Mouse (Mus musculus): ENCODE measurements around the gene 1700029J07Rik. TPM values are rescaled to one million over a fixed set of nuclear protein-coding genes. Genes with fewer than 3 reads are reported as not detected.

1700029J07Rik gene
- 2.8 and 3.2 TPM in 2 replicates for total RNA-seq (2014; rRNA removed)
- polyA plus RNA-seq (2015; fragmentation: Nextera tagmentation; extraction: Ambion mirVana), result 3.0 and 4.2 TPM in 2 replicates

GRCm38 (mm10) chr8:45975126-45975836, at the start of gene 1700029J07Rik, which contains the start of gene Ufsp2:
Gene 1700029J07Rik (minus strand): TSS chr8:45975252.
Gene Ufsp2 (plus strand): TSS chr8:45975528.
- DNase-seq, result peak; percentile 99
- H3K9me3 ChIP-seq (ENCODE audit: low read length), result no peaks in the 10 kb centered on the region

DNA sequence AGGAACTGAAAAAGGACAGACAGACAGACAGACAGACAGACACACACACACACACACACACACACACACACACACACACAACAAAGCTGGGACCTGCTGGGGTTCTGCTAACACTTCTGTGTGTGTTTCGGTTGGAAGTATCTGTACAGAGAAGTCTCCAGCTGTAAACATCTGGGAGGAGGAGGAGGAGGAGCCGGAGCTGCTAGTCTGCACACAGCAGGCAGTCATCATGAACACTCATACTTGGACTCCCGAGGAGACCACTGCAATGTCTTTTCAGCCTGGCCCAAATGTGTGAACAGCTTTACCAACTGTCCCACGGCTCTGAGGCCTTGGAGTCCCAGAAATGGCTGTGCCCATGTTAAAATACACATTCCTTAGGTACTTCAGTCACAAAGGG, 49.3 kb upstream of the 1700029J07Rik start:
- DNase-seq, result no peak
- no peak overlapping the region for H3K4me3 ChIP-seq (ENCODE audit: low read depth, low read length)
- H3K36me3 ChIP-seq (ENCODE audit: insufficient read depth), result no peaks in the 10 kb centered on the region
- no peaks in the 10 kb centered on the region for H3K9me3 ChIP-seq (ENCODE audit: low read length)
- H3K4me1 ChIP-seq (ENCODE audit: insufficient read depth), result no peaks in the 10 kb centered on the region
- no peak overlapping the region for H3K9ac ChIP-seq
- no peak for ATAC-seq
- no peak for TF ChIP-seq CTCF (IDR thresholded peaks at IDR 0.05; ENCODE audit: low read depth)
- WGBS, result 63% methylated on average over 4 of the region's 4 CpGs
- no peaks in the 10 kb centered on the region for H3K27me3 ChIP-seq (ENCODE audit: insufficient read depth, low read length)
- H3K4me2 ChIP-seq (ENCODE audit: low read depth), result no peak overlapping the region
- no peak overlapping the region for H3K27ac ChIP-seq (ENCODE audit: low read depth, low read length)

More at GRCm38 (mm10) chr8:45975126-45975836, at the start of gene 1700029J07Rik, which contains the start of gene Ufsp2:
- peak within 1 kb of the TSS; percentile 66 for H3K27ac ChIP-seq (ENCODE audit: low read depth, low read length)
- H3K36me3 ChIP-seq (ENCODE audit: insufficient read depth), result no peaks in the 10 kb centered on the region
- H3K4me3 ChIP-seq (ENCODE audit: low read depth, low read length), result peak within 1 kb of the TSS; percentile 65
- peaks cover 6% of the 10 kb centered on the region for H3K4me1 ChIP-seq (ENCODE audit: insufficient read depth)
- H3K4me2 ChIP-seq (ENCODE audit: low read depth), result peak within 1 kb of the TSS; percentile 86
- no peaks in the 10 kb centered on the region for H3K27me3 ChIP-seq (ENCODE audit: insufficient read depth, low read length)
- peak; percentile 70 for TF ChIP-seq CTCF (IDR thresholded peaks at IDR 0.05; ENCODE audit: low read depth)
- peak; percentile 99 for ATAC-seq
- WGBS, result 1% methylated on average over 57 of the region's 57 CpGs
- H3K9ac ChIP-seq, result peak within 1 kb of the TSS; percentile 64

GRCm38 (mm10) chr8:46022758-46023157, 47.7 kb upstream of the 1700029J07Rik start:
- no peak for TF ChIP-seq CTCF (IDR thresholded peaks at IDR 0.05; ENCODE audit: low read depth)
- Histone ChIP-seq H3K27me3 (ENCODE audit: insufficient read depth, low read length) (no peaks in the 10 kb centered on the region), H3K36me3 (ENCODE audit: insufficient read depth) (no peaks in the 10 kb centered on the region), H3K4me2 (ENCODE audit: low read depth) (no peak overlapping the region), H3K4me3 (ENCODE audit: low read depth, low read length) (no peak overlapping the region), H3K4me1 (ENCODE audit: insufficient read depth) (no peaks in the 10 kb centered on the region), H3K27ac (ENCODE audit: low read depth, low read length) (no peak overlapping the region), H3K9me3 (ENCODE audit: low read length) (no peaks in the 10 kb centered on the region), H3K9ac (no peak overlapping the region)
- DNase-seq (no peak), ATAC-seq (no peak)
- 95% methylated on average over 9 of the region's 9 CpGs for WGBS

GRCm38 (mm10) chr8:46022203-46022602, 47.2 kb upstream of the 1700029J07Rik start:
- no peak for ATAC-seq
- Histone ChIP-seq H3K9ac (no peak overlapping the region), H3K9me3 (ENCODE audit: low read length) (no peaks in the 10 kb centered on the region), H3K27me3 (ENCODE audit: insufficient read depth, low read length) (no peaks in the 10 kb centered on the region), H3K4me3 (ENCODE audit: low read depth, low read length) (no peak overlapping the region), H3K27ac (ENCODE audit: low read depth, low read length) (no peak overlapping the region), H3K4me2 (ENCODE audit: low read depth) (no peak overlapping the region), H3K4me1 (ENCODE audit: insufficient read depth) (no peaks in the 10 kb centered on the region), H3K36me3 (ENCODE audit: insufficient read depth) (no peaks in the 10 kb centered on the region)
- DNase-seq, result no peak
- no peak for TF ChIP-seq CTCF (IDR thresholded peaks at IDR 0.05; ENCODE audit: low read depth)
- WGBS, result 88% methylated on average over 9 of the region's 9 CpGs

DNA sequence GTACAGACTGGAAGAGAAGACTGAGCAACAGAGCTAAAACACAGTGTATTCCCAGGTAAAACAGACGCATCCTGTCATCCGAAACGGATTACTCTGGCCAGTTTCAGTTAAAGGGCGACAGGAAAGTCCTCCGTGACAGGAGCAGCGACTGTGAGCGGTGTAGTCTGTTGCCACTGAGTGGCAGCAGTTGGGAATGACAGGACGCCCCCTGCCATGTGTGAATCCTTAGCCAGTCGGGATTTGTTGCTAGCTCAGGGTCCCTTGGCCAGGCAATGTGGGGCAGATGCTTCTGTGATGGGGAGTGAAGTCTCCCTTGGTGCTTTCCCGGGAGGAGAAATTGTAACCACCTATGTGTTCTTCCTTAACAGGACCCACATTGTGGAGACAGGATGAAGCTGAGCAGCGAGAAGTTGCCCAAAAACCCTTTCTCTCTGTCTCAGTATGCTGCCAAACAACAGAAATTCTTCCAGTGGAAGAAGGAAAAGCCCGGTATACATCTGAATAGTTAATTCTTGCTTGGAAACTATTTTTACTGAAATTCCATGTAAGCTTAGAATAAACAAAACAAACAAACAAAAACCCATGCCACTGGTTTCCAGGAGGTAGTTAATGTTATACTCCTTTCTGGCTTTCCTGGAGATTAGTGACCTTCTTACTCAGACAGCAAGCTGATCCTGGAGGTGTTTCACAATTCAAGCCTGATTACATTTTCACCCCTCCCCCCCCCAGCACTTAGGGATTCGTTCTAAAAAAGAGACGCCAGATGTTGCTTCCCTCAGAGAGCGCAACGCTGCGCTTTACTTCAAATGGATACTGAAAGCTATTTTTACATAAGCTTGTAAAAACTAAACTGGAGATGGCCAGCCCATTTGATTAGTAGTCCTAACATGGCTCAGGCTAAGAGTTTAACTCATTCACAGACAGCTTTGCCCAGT, 36.0 kb upstream of the 1700029J07Rik start:
- peak; percentile 75 for ATAC-seq
- 12% methylated on average over 17 of the region's 17 CpGs for WGBS
- H3K4me1 ChIP-seq (ENCODE audit: insufficient read depth), result 0 out of 2 replicates have a peak, but pooled peaks cover 5% of the 10 kb centered on the region
- H3K9me3 ChIP-seq (ENCODE audit: low read length), result no peaks in the 10 kb centered on the region
- H3K4me3 ChIP-seq (ENCODE audit: low read depth, low read length), result no peak overlapping the region
- H3K36me3 ChIP-seq (ENCODE audit: insufficient read depth), result no peaks in the 10 kb centered on the region
- peak; percentile 44 for DNase-seq
- H3K27ac ChIP-seq (ENCODE audit: low read depth, low read length), result peak overlapping the region; percentile 54; the same call in 1 of the 2 replicates
- no peaks in the 10 kb centered on the region for H3K27me3 ChIP-seq (ENCODE audit: insufficient read depth, low read length)
- peak overlapping the region; percentile 35; the same call in 1 of the 2 replicates for H3K4me2 ChIP-seq (ENCODE audit: low read depth)
- TF ChIP-seq CTCF (IDR thresholded peaks at IDR 0.05; ENCODE audit: low read depth), result peak; percentile 61
- no peak overlapping the region for H3K9ac ChIP-seq

DNA sequence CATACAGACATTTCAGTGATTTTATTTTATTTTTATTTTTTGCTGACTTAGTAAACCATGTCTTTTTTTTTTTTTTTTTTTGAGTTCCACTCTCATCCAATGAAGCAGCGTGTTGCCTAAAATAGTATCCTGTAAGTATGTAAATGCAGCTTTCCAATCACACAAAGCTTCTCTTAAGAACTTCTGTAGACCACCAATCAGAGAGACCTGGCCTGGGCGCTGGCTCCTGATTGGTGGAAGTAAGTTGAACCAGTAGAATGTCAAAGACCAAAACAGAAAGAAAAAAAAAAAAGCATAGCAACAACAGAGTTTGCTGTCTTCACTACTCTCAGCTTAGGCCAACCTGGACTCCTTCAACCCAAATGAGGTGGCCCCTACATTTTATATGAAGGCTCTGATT, 35.3 kb upstream of the 1700029J07Rik start:
- ATAC-seq (peak; percentile 75), DNase-seq (peak; percentile 16)
- 36% methylated on average over 2 of the region's 2 CpGs for whole genome bisulfite sequencing
- no peaks in the 10 kb centered on the region for H3K36me3 ChIP-seq (ENCODE audit: insufficient read depth)
- no peaks in the 10 kb centered on the region for H3K9me3 ChIP-seq (ENCODE audit: low read length)
- no peak overlapping the region for H3K4me3 ChIP-seq (ENCODE audit: low read depth, low read length)
- H3K27ac ChIP-seq (ENCODE audit: low read depth, low read length), result 0 out of 2 replicates have a peak overlapping the region, but pooled peaks have one; percentile 54
- H3K27me3 ChIP-seq (ENCODE audit: insufficient read depth, low read length), result no peaks in the 10 kb centered on the region
- H3K4me2 ChIP-seq (ENCODE audit: low read depth), result peak overlapping the region; percentile 35; the same call in 1 of the 2 replicates
- TF ChIP-seq CTCF (IDR thresholded peaks at IDR 0.05; ENCODE audit: low read depth), result no peak
- H3K9ac ChIP-seq, result no peak overlapping the region
- H3K4me1 ChIP-seq (ENCODE audit: insufficient read depth), result 0 out of 2 replicates have a peak, but pooled peaks cover 5% of the 10 kb centered on the region
